Mouse (Mus musculus) kidney, postnatal 0 days (tissue): Measurements from ENCODE around the gene Kirrel3. TPM values are rescaled to one million over a fixed set of nuclear protein-coding genes. Genes with fewer than 3 reads are reported as not detected.

Experiments used
- ATAC-seq: fragments of 200-750 bp; cut with Nextera tagmentation; replicated peaks from 2 replicates; pipeline ENCODE4 v1.8.0; 2017; ENCODE audit warnings: low read depth, moderate number of reproducible peaks, moderate TSS enrichment, moderate library complexity; ENCODE audit not compliant: low FRiP score
- DNase-seq: peaks from one replicate; pipeline ENCODE4 v3.0.0-alpha.2; 2016; ENCODE audit warnings: low spot score
- H3K27ac ChIP-seq: fragments of 300-500 bp; sonication (generic); 2 replicates; pipeline ENCODE4 v1.5.1; 2014; ENCODE audit warnings: mild to moderate bottlenecking
- H3K27me3 ChIP-seq: fragments of 300-500 bp; sonication (generic); 2 replicates; pipeline ENCODE4 v1.6.1; 2014; ENCODE audit warnings: low read length, mixed read lengths; ENCODE audit not compliant: insufficient read depth
- H3K36me3 ChIP-seq: fragments of 300-500 bp; sonication (generic); 2 replicates; pipeline ENCODE4 v1.6.1; 2014; ENCODE audit warnings: low read length, mixed read lengths; ENCODE audit not compliant: insufficient read depth
- H3K4me1 ChIP-seq: fragments of 300-500 bp; sonication (generic); replicated peaks from 2 replicates; pipeline ENCODE4 v1.6.1; 2014; ENCODE audit warnings: antibody characterized with exemption, low read length, mixed read lengths; ENCODE audit not compliant: insufficient read depth
- H3K4me2 ChIP-seq: fragments of 300-500 bp; sonication (generic); 2 replicates; pipeline ENCODE4 v1.6.1; 2014; ENCODE audit warnings: mild to moderate bottlenecking, low read length, moderate library complexity, mixed read lengths
- H3K4me3 ChIP-seq: fragments of 300-500 bp; sonication (generic); replicated peaks from 2 replicates; pipeline ENCODE4 v1.5.1; 2014; ENCODE audit warnings: low read depth, low read length
- H3K9ac ChIP-seq: fragments of 300-500 bp; sonication (generic); 2 replicates; pipeline ENCODE4 v1.6.1; 2014; ENCODE audit warnings: low read depth, low read length
- H3K9me3 ChIP-seq: fragments of 300-500 bp; sonication (generic); replicated peaks from 2 replicates; pipeline ENCODE4 v1.6.1; 2016; ENCODE audit warnings: low read length, inconsistent platforms, mixed read lengths
- CTCF ChIP-seq: IDR thresholded peaks from 2 replicates; pipeline ENCODE4 v1.5.1; 2016; ENCODE audit warnings: antibody characterized with exemption, low read depth, mild to moderate bottlenecking, moderate library complexity
- WGBS: fragments of 180-500 bp; shearing (Covaris S2); extraction: QIAGEN DNeasy Blood & Tissue Kit; methylation state at CpG from one replicate; pipeline ENCODE4 v1.1.7; 2014; 5-methylcytosine and 5-hydroxymethylcytosine counted together
- polyA plus RNA-seq: library from polyadenylated mRNA; unstranded; fragments of >200 nt; fragmentation: Nextera tagmentation; extraction: Ambion mirVana; gene quantifications from 2 replicates; pipeline ENCODE4 v1.2.1, GENCODE M21; 2015

The Kirrel3 gene
- polyA plus RNA-seq, 1 experiment from 2014 or later, result 0.82 TPM

- Histone ChIP-seq H3K9ac (no peak overlapping the region), H3K9me3 (no peaks in the 10 kb centered on the region; the same call in 1 of the 2 replicates), H3K36me3 (no peaks in the 10 kb centered on the region), H3K4me3 (no peak overlapping the region), H3K4me2 (no peak overlapping the region), H3K27me3 (no peaks in the 10 kb centered on the region), H3K4me1 (no peaks in the 10 kb centered on the region), H3K27ac (no peak overlapping the region)
- TF ChIP-seq CTCF, result no peak
- no peak for DNase-seq
- 35% methylated on average over 8 of the region's 8 CpGs for WGBS
- no peak for ATAC-seq
Observed at GRCm38 (mm10) chr9:34644392-34644791, 158.7 kb downstream of the Kirrel3 start.

GRCm38 (mm10) chr9:34646831-34647230 lies 161.1 kb downstream of the Kirrel3 start:
- H3K4me1 ChIP-seq, result no peaks in the 10 kb centered on the region
- no peak overlapping the region for H3K9ac ChIP-seq
- no peak overlapping the region for H3K4me3 ChIP-seq
- 83% methylated on average over 9 of the region's 9 CpGs for WGBS
- ATAC-seq, result no peak
- no peak overlapping the region for H3K4me2 ChIP-seq
- H3K36me3 ChIP-seq, result no peaks in the 10 kb centered on the region
- DNase-seq, result no peak
- no peak for TF ChIP-seq CTCF
- no peak overlapping the region for H3K27ac ChIP-seq
- H3K9me3 ChIP-seq, result no peaks in the 10 kb centered on the region
- H3K27me3 ChIP-seq, result no peaks in the 10 kb centered on the region

- H3K4me1 ChIP-seq, result no peaks in the 10 kb centered on the region
- ATAC-seq, result no peak
- no peak overlapping the region for H3K27ac ChIP-seq
- TF ChIP-seq CTCF, result no peak
- no peaks in the 10 kb centered on the region for H3K36me3 ChIP-seq
- no peak overlapping the region for H3K4me3 ChIP-seq
- no peaks in the 10 kb centered on the region for H3K9me3 ChIP-seq
- no peaks in the 10 kb centered on the region for H3K27me3 ChIP-seq
- 64% methylated on average over 3 of the region's 3 CpGs for WGBS
- no peak overlapping the region for H3K9ac ChIP-seq
- no peak overlapping the region for H3K4me2 ChIP-seq
- DNase-seq, result no peak
Observed at GRCm38 (mm10) chr9:34652278-34652677, 166.6 kb downstream of the Kirrel3 start.

GRCm38 (mm10) chr9:34653141-34653540 lies 167.4 kb downstream of the Kirrel3 start:
- H3K27ac ChIP-seq, result no peak overlapping the region
- no peaks in the 10 kb centered on the region for H3K4me1 ChIP-seq
- H3K9ac ChIP-seq, result no peak overlapping the region
- ATAC-seq (no peak), DNase-seq (no peak)
- H3K4me3 ChIP-seq, result no peak overlapping the region
- 88% methylated on average over 1 of the region's 1 CpGs for WGBS
- H3K9me3 ChIP-seq, result no peaks in the 10 kb centered on the region
- no peaks in the 10 kb centered on the region for H3K36me3 ChIP-seq
- no peak for TF ChIP-seq CTCF
- H3K27me3 ChIP-seq, result no peaks in the 10 kb centered on the region
- no peak overlapping the region for H3K4me2 ChIP-seq

- peak; percentile 63 for TF ChIP-seq CTCF
- Histone ChIP-seq H3K9ac (no peak overlapping the region), H3K27me3 (no peaks in the 10 kb centered on the region), H3K4me3 (no peak overlapping the region), H3K36me3 (no peaks in the 10 kb centered on the region), H3K4me2 (no peak overlapping the region), H3K9me3 (no peaks in the 10 kb centered on the region), H3K27ac (no peak overlapping the region), H3K4me1 (no peaks in the 10 kb centered on the region)
- DNase-seq, result peak; percentile 49
- 80% methylated on average over 1 of the region's 1 CpGs for WGBS
- no peak for ATAC-seq
Observed at GRCm38 (mm10) chr9:34660566-34660965, 174.9 kb downstream of the Kirrel3 start.

- peak; percentile 44 for DNase-seq
- Histone ChIP-seq H3K4me1 (no peaks in the 10 kb centered on the region), H3K9me3 (no peaks in the 10 kb centered on the region), H3K27me3 (no peaks in the 10 kb centered on the region), H3K9ac (no peak overlapping the region), H3K4me3 (no peak overlapping the region), H3K4me2 (no peak overlapping the region), H3K27ac (no peak overlapping the region), H3K36me3 (no peaks in the 10 kb centered on the region)
- peak; percentile 61; the same call in 1 of the 2 replicates for ATAC-seq
- no peak for TF ChIP-seq CTCF
- WGBS, result 34% methylated on average over 6 of the region's 6 CpGs
Observed at GRCm38 (mm10) chr9:34663412-34663811, 177.7 kb downstream of the Kirrel3 start.
